Mouse (Mus musculus): ENCODE data around the gene Hist1h4a.
"Not testable (repeated sequence)": the region's sequence is repeated elsewhere in the genome, so short reads cannot be mapped to it uniquely, and the experiment has no call there.

GRCm38 (mm10) chr13:23750839-23751477 lies 10.1 kb downstream of the Hist1h4a start, which contains the start of gene Hist1h2ab:
- not testable (repeated sequence) for TF ChIP-seq GATA1, TAL1 (IDR thresholded peaks at IDR 0.05; ENCODE audit: low read length)

Measured in erythroblast, embryonic 14.5 days (primary cell).